Mouse (Mus musculus) limb, embryonic 11.5 days (tissue): ENCODE results near the gene Kcnc1. TPM values are rescaled to one million over a fixed set of nuclear protein-coding genes. Genes with fewer than 3 reads are reported as not detected.

Experiments used
- ATAC-seq: fragments of 200-750 bp; cut with Nextera tagmentation; 2 replicates; pipeline ENCODE4 v1.8.0; 2017; ENCODE audit warnings: low read depth; ENCODE audit not compliant: insufficient number of reproducible peaks, low FRiP score, low TSS enrichment
- DNase-seq: peaks from one replicate; pipeline ENCODE4 v3.0.0-alpha.2; 2015; ENCODE audit warnings: low spot score
- H3K27ac ChIP-seq: fragments of 300-500 bp; sonication (generic); replicated peaks from 2 replicates; pipeline ENCODE4 v1.5.1; 2014; ENCODE audit warnings: low read depth, mild to moderate bottlenecking, low read length
- H3K27me3 ChIP-seq: fragments of 300-500 bp; sonication (generic); 2 replicates; pipeline ENCODE4 v1.6.1; 2014; ENCODE audit warnings: mild to moderate bottlenecking, low read length, mixed read lengths; ENCODE audit not compliant: control insufficient read depth, insufficient read depth
- H3K36me3 ChIP-seq: fragments of 300-500 bp; sonication (generic); 2 replicates; pipeline ENCODE4 v1.6.1; 2014; ENCODE audit warnings: mild to moderate bottlenecking, low read length, moderate library complexity, mixed read lengths; ENCODE audit not compliant: control insufficient read depth, insufficient read depth
- H3K4me1 ChIP-seq: fragments of 300-500 bp; sonication (generic); 2 replicates; pipeline ENCODE4 v1.6.1; 2014; ENCODE audit warnings: low read length, mixed read lengths; ENCODE audit not compliant: control insufficient read depth, insufficient read depth
- H3K4me2 ChIP-seq: fragments of 300-500 bp; sonication (generic); 2 replicates; pipeline ENCODE4 v1.6.1; 2014; ENCODE audit warnings: low read depth, mild to moderate bottlenecking, moderate library complexity; ENCODE audit not compliant: severe bottlenecking
- H3K4me3 ChIP-seq: fragments of 300-500 bp; sonication (generic); 2 replicates; pipeline ENCODE4 v1.5.1; 2014; ENCODE audit warnings: low read depth, low read length
- H3K9ac ChIP-seq: fragments of 300-500 bp; sonication (generic); 2 replicates; pipeline ENCODE4 v1.6.1; 2014; ENCODE audit warnings: mild to moderate bottlenecking, low read length
- H3K9me3 ChIP-seq: fragments of 300-500 bp; sonication (generic); 2 replicates; pipeline ENCODE4 v1.6.1; 2016; ENCODE audit warnings: low read length; ENCODE audit not compliant: control insufficient read depth
- WGBS: fragments of 180-500 bp; shearing (Covaris S2); extraction: QIAGEN DNeasy Blood & Tissue Kit; methylation state at CpG from one replicate; pipeline ENCODE4 v1.1.7; 2014; 5-methylcytosine and 5-hydroxymethylcytosine counted together
- polyA plus RNA-seq: library from polyadenylated mRNA; unstranded; fragments of >200 nt; fragmentation: Nextera tagmentation; extraction: Ambion mirVana; gene quantifications from 2 replicates; pipeline ENCODE4 v1.2.1, GENCODE M21; 2014

The Kcnc1 gene
- polyA plus RNA-seq, 1 experiment from 2014 or later: 0.05 TPM

DNA sequence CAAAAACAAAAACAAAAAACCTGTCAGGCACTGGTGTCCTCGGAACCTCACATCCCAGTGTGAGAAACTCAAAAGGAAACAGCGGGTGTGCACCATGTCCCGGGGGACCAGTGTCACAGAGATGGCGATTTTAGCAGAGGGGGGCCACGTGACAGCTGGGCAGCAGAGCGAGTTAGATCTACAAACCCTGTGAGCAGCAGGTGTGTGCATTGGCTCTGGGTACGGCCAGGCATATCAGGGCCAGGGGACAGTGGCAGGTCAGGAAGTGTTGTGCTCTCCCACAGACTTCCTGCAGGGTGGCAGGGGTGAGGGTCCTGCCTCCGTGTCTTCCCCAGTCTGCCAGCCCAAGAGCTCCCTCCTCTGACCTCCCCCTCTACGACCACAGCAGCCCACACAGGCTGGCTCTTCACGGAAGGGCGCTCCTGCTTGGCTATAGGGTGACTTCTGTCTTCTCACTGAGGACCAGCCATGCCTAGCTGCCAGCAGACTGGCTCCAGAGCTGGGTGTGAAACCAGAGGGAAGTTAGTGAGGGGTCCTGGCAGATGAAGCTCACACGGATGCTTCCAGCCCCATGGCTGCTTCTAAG lies 13.0 kb downstream of the Kcnc1 start:
- WGBS: 47% methylated on average over 12 of the region's 12 CpGs
- no peaks in the 10 kb centered on the region for H3K9me3 ChIP-seq
- ATAC-seq (no peak), DNase-seq (no peak)
- H3K27ac ChIP-seq: no peak overlapping the region
- no peaks in the 10 kb centered on the region for H3K4me1 ChIP-seq
- 0 out of 2 replicates have a peak, but pooled peaks cover 2% of the 10 kb centered on the region for H3K27me3 ChIP-seq
- H3K4me3 ChIP-seq: no peak overlapping the region
- H3K4me2 ChIP-seq: no peak overlapping the region
- no peaks in the 10 kb centered on the region for H3K36me3 ChIP-seq
- no peak overlapping the region for H3K9ac ChIP-seq

GRCm38 (mm10) chr7:46410727-46411126 lies 14.4 kb downstream of the Kcnc1 start:
- H3K36me3 ChIP-seq: no peaks in the 10 kb centered on the region
- no peaks in the 10 kb centered on the region for H3K9me3 ChIP-seq
- DNase-seq (no peak), ATAC-seq (no peak)
- H3K27ac ChIP-seq: no peak overlapping the region
- no peak overlapping the region for H3K9ac ChIP-seq
- no peak overlapping the region for H3K4me2 ChIP-seq
- H3K27me3 ChIP-seq: 0 out of 2 replicates have a peak, but pooled peaks cover 2% of the 10 kb centered on the region
- H3K4me1 ChIP-seq: no peaks in the 10 kb centered on the region
- 70% methylated on average over 6 of the region's 6 CpGs for WGBS
- no peak overlapping the region for H3K4me3 ChIP-seq

GRCm38 (mm10) chr7:46412823-46413222 lies 16.5 kb downstream of the Kcnc1 start:
- H3K9ac ChIP-seq: no peak overlapping the region
- H3K9me3 ChIP-seq: no peaks in the 10 kb centered on the region
- H3K4me2 ChIP-seq: no peak overlapping the region
- no peaks in the 10 kb centered on the region for H3K36me3 ChIP-seq
- no peak for DNase-seq
- H3K27me3 ChIP-seq: no peaks in the 10 kb centered on the region
- no peak overlapping the region for H3K4me3 ChIP-seq
- 70% methylated on average over 5 of the region's 5 CpGs for WGBS
- H3K27ac ChIP-seq: no peak overlapping the region
- H3K4me1 ChIP-seq: no peaks in the 10 kb centered on the region
- ATAC-seq: no peak

DNA sequence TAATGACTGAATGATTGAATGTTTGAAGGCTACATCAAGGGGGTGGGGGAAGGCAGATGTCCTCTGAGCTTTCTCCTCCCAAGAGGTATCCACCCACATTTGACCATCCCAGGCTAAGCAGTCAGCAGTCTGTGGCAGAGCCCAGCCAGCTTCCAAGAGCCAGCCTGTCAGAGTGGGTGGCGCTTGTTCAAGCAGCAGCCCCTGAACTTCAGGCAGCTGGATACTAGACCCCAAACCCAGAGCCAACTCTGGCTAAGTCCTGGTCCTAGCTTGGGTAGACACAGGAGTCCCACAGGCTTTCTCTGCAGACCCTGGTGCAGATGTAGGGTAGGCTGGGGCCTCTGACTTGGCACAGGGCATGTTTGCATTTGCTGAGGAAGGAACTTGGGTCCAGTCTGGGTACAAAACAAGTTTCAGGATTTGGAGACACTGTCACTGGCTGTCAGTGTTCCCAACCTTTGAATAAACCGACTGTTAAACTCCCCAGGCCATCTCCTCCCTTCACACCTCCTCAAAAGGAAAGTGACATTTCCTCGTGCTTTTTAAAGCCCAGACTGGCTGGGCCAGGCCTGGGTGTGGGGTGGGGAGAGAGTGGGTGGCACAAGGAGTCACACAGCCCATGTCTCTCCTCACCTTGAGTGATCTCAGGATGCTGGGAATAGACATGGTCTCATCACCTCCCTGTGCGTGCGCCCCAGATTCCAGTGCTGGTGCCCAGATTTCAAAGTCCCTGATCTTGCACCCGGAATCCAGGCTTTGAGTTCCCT lies 17.8 kb downstream of the Kcnc1 start:
- H3K9ac ChIP-seq: no peak overlapping the region; the same call in 1 of the 2 replicates
- H3K27me3 ChIP-seq: no peaks in the 10 kb centered on the region
- H3K36me3 ChIP-seq: no peaks in the 10 kb centered on the region
- H3K4me1 ChIP-seq: no peaks in the 10 kb centered on the region
- DNase-seq: no peak
- no peak overlapping the region for H3K4me2 ChIP-seq
- H3K4me3 ChIP-seq: no peak overlapping the region
- no peak for ATAC-seq
- H3K9me3 ChIP-seq: no peaks in the 10 kb centered on the region
- 57% methylated on average over 6 of the region's 6 CpGs for WGBS
- no peak overlapping the region for H3K27ac ChIP-seq

DNA sequence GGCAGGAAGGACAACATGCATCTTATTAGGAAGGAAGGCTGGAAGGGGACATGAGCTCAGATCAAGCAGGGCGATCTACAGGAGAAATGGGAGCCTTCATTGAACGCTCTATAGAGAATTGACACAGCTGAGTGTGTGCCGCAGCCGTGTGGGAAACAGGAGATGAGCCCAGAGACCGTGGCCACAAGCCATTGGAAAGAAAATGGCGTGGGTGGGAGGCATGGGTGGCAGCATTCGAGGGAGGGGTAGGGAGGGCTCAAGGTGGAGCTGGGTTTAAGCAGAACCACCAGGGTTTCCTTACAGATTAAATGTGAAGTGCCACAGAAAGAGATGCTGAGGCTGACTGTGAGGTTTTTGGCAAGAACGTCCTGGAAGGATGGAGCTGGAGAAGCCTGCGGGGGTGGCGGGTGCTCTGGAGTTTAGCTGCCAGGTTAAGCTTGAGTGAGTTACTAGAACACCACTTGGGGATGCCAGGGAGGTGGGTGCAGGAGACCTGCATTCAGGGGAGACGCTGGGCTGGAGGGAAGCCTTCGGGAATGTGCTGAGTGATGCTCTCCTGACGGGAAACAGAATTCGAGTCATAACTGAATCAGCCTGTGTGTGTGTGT lies 19.6 kb downstream of the Kcnc1 start:
- DNase-seq (no peak), ATAC-seq (no peak)
- Histone ChIP-seq H3K27ac (no peak overlapping the region), H3K4me1 (no peaks in the 10 kb centered on the region), H3K4me2 (no peak overlapping the region), H3K9ac (no peak overlapping the region), H3K9me3 (no peaks in the 10 kb centered on the region), H3K36me3 (no peaks in the 10 kb centered on the region), H3K4me3 (no peak overlapping the region), H3K27me3 (no peaks in the 10 kb centered on the region)
- WGBS: 87% methylated on average over 14 of the region's 14 CpGs

- ATAC-seq: no peak
These were observed 21.2 kb downstream of the Kcnc1 start for GRCm38 (mm10) chr7:46417467-46417866.

GRCm38 (mm10) chr7:46418102-46418622 lies 21.9 kb downstream of the Kcnc1 start:
- Histone ChIP-seq H3K4me1 (no peaks in the 10 kb centered on the region), H3K27me3 (no peaks in the 10 kb centered on the region), H3K4me3 (no peak overlapping the region), H3K36me3 (no peaks in the 10 kb centered on the region), H3K9me3 (no peaks in the 10 kb centered on the region), H3K4me2 (no peak overlapping the region), H3K27ac (no peak overlapping the region), H3K9ac (no peak overlapping the region)
- ATAC-seq (no peak), DNase-seq (no peak)
- 82% methylated on average over 16 of the region's 16 CpGs for WGBS

More at GRCm38 (mm10) chr7:46417467-46417866, 21.2 kb downstream of the Kcnc1 start:
- DNase-seq: no peak
- WGBS: 78% methylated on average over 7 of the region's 7 CpGs
- Histone ChIP-seq H3K4me1 (no peaks in the 10 kb centered on the region), H3K9me3 (no peaks in the 10 kb centered on the region), H3K27me3 (no peaks in the 10 kb centered on the region), H3K27ac (no peak overlapping the region), H3K4me3 (no peak overlapping the region), H3K9ac (no peak overlapping the region), H3K4me2 (no peak overlapping the region), H3K36me3 (no peaks in the 10 kb centered on the region)

DNA sequence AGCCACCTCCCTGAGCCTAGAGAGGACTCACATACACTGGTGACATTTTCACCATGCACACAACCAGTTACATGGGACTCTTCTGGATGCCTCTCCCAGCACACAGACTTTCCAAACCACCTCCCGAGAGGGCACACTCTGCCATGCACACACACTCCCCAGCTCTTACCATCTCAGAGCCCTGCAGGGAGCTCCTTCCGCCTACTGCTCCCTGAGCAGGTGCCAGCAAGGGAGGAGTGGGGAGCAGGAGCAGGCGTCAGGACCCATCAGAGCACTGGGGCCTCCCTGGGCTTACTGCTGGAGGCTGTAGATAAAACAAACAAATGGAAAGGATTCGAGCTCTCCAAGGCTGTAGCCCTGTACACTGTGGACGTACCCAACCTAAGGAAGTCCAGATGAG lies 25.2 kb downstream of the Kcnc1 start:
- no peak overlapping the region for H3K27ac ChIP-seq
- ATAC-seq: no peak
- no peaks in the 10 kb centered on the region for H3K9me3 ChIP-seq
- H3K4me3 ChIP-seq: no peak overlapping the region
- 51% methylated on average over 5 of the region's 5 CpGs for whole genome bisulfite sequencing
- DNase-seq: no peak
- no peaks in the 10 kb centered on the region for H3K4me1 ChIP-seq
- no peaks in the 10 kb centered on the region for H3K36me3 ChIP-seq
- no peak overlapping the region for H3K9ac ChIP-seq
- H3K27me3 ChIP-seq: no peaks in the 10 kb centered on the region
- no peak overlapping the region for H3K4me2 ChIP-seq
